Mouse (Mus musculus): ENCODE measurements around the gene Tbc1d22a. TPM values are rescaled to one million over a fixed set of nuclear protein-coding genes. Genes with fewer than 3 reads are reported as not detected.
A peak's percentile ranks its signal among the peaks of the same experiment; 100 is the strongest.

Tbc1d22a gene
- polyA plus RNA-seq, 2 experiments, result 8.7 to 15.5 TPM

DNA sequence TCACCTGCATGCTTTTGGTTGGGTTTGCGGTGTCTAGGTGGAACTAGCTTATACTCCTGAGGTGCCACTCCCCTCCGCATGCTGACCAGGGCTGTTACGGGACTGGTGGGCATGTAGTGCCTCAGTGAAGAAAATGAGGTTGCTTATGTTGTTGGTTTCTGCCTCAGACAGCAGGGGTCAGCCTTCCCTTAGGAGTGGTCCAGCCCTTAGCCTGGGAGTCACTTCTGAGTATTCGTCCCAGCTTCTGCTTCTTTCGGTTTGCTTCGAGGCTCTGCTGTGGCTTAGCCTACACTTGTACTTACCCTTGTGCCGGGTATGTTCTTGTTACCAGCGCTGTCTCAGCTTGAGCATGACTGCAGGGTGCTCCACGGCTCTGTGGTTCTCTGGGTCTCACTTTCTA lies 36.0 kb downstream of the Tbc1d22a start:
- ATAC-seq (ENCODE audit: low FRiP score, low read depth) (no peak), DNase-seq (ENCODE audit: low spot score) (peak; percentile 59)
- Histone ChIP-seq H3K4me3 (replicated peaks; ENCODE audit: low read length) (no peak overlapping the region), H3K4me1 (ENCODE audit: control insufficient read depth, insufficient read depth, low read length) (no peaks in the 10 kb centered on the region), H3K4me2 (replicated peaks; ENCODE audit: low read depth, low read length, severe bottlenecking) (no peak overlapping the region), H3K27ac (replicated peaks; ENCODE audit: low read depth, low read length) (no peak overlapping the region), H3K36me3 (ENCODE audit: control insufficient read depth, insufficient read depth, low read length) (no peaks in the 10 kb centered on the region), H3K9me3 (ENCODE audit: control insufficient read depth, low read length) (no peaks in the 10 kb centered on the region), H3K27me3 (ENCODE audit: control insufficient read depth, insufficient read depth, low read length) (no peaks in the 10 kb centered on the region), H3K9ac (ENCODE audit: low read depth, low read length, severe bottlenecking) (no peak overlapping the region; the same call in 1 of the 2 replicates)
- whole genome bisulfite sequencing, result 55% methylated on average over 9 of the region's 9 CpGs
- TF ChIP-seq POLR2A (IDR thresholded peaks at IDR 0.05; ENCODE audit: borderline replicate concordance, extremely low read depth, insufficient read depth, insufficient read length), result no peak

- no peaks in the 10 kb centered on the region for H3K27me3 ChIP-seq (ENCODE audit: control insufficient read depth, insufficient read depth, low read length)
- no peaks in the 10 kb centered on the region for H3K36me3 ChIP-seq (ENCODE audit: control insufficient read depth, insufficient read depth, low read length)
- H3K27ac ChIP-seq (replicated peaks; ENCODE audit: low read depth, low read length), result no peak overlapping the region
- no peak overlapping the region for H3K4me3 ChIP-seq (replicated peaks; ENCODE audit: low read length)
- H3K9ac ChIP-seq (ENCODE audit: low read depth, low read length, severe bottlenecking), result no peak overlapping the region
- no peaks in the 10 kb centered on the region for H3K4me1 ChIP-seq (ENCODE audit: control insufficient read depth, insufficient read depth, low read length)
- no peak for TF ChIP-seq POLR2A (IDR thresholded peaks at IDR 0.05; ENCODE audit: borderline replicate concordance, extremely low read depth, insufficient read depth, insufficient read length)
- no peak for ATAC-seq (ENCODE audit: low FRiP score, low read depth)
- no peak for DNase-seq (ENCODE audit: low spot score)
- no peaks in the 10 kb centered on the region for H3K9me3 ChIP-seq (ENCODE audit: control insufficient read depth, low read length)
- H3K4me2 ChIP-seq (replicated peaks; ENCODE audit: low read depth, low read length, severe bottlenecking), result no peak overlapping the region
Observed at GRCm38 (mm10) chr15:86252130-86252529, 37.9 kb downstream of the Tbc1d22a start.

GRCm38 (mm10) chr15:86252684-86253083 lies 38.4 kb downstream of the Tbc1d22a start:
- Histone ChIP-seq H3K27ac (replicated peaks; ENCODE audit: low read depth, low read length) (no peak overlapping the region), H3K9ac (ENCODE audit: low read depth, low read length, severe bottlenecking) (no peak overlapping the region), H3K4me2 (replicated peaks; ENCODE audit: low read depth, low read length, severe bottlenecking) (no peak overlapping the region), H3K9me3 (ENCODE audit: control insufficient read depth, low read length) (no peaks in the 10 kb centered on the region), H3K27me3 (ENCODE audit: control insufficient read depth, insufficient read depth, low read length) (no peaks in the 10 kb centered on the region), H3K4me1 (ENCODE audit: control insufficient read depth, insufficient read depth, low read length) (no peaks in the 10 kb centered on the region), H3K4me3 (replicated peaks; ENCODE audit: low read length) (no peak overlapping the region), H3K36me3 (ENCODE audit: control insufficient read depth, insufficient read depth, low read length) (no peaks in the 10 kb centered on the region)
- 59% methylated on average over 4 of the region's 4 CpGs for WGBS
- TF ChIP-seq POLR2A (IDR thresholded peaks at IDR 0.05; ENCODE audit: borderline replicate concordance, extremely low read depth, insufficient read depth, insufficient read length), result no peak
- ATAC-seq (ENCODE audit: low FRiP score, low read depth), result no peak
- no peak for DNase-seq (ENCODE audit: low spot score)

DNA sequence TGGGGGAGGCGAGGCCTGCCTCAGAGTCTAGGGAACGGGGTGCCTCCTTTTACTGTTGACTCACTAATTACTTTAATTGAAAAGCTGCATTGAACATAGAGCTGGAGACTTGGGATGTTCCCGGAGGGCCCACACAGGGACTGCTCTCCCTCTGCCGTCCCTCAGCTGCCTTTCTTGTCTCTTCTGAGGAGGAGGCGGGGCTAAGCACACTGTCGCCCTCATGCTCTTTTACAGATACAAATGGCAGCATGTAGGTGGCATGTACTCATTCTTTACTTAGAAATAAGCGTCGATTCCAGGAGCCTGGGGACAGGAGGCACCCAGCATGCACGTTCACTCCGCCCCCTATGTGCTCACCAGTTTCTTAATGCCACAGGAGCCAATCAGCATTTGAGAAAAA lies 39.2 kb downstream of the Tbc1d22a start:
- Histone ChIP-seq H3K27ac (replicated peaks; ENCODE audit: low read depth, low read length) (no peak overlapping the region), H3K4me3 (replicated peaks; ENCODE audit: low read length) (no peak overlapping the region), H3K4me1 (ENCODE audit: control insufficient read depth, insufficient read depth, low read length) (peaks cover 2% of the 10 kb centered on the region), H3K4me2 (replicated peaks; ENCODE audit: low read depth, low read length, severe bottlenecking) (no peak overlapping the region), H3K9me3 (ENCODE audit: control insufficient read depth, low read length) (no peaks in the 10 kb centered on the region), H3K27me3 (ENCODE audit: control insufficient read depth, insufficient read depth, low read length) (no peaks in the 10 kb centered on the region), H3K9ac (ENCODE audit: low read depth, low read length, severe bottlenecking) (no peak overlapping the region), H3K36me3 (ENCODE audit: control insufficient read depth, insufficient read depth, low read length) (no peaks in the 10 kb centered on the region)
- WGBS, result 47% methylated on average over 10 of the region's 10 CpGs
- no peak for TF ChIP-seq POLR2A (IDR thresholded peaks at IDR 0.05; ENCODE audit: borderline replicate concordance, extremely low read depth, insufficient read depth, insufficient read length)
- DNase-seq (ENCODE audit: low spot score), result no peak
- no peak for ATAC-seq (ENCODE audit: low FRiP score, low read depth)

- Histone ChIP-seq H3K4me1 (ENCODE audit: control insufficient read depth, insufficient read depth, low read length) (peaks cover 5% of the 10 kb centered on the region), H3K4me3 (replicated peaks; ENCODE audit: low read length) (no peak overlapping the region), H3K36me3 (ENCODE audit: control insufficient read depth, insufficient read depth, low read length) (no peaks in the 10 kb centered on the region), H3K9me3 (ENCODE audit: control insufficient read depth, low read length) (no peaks in the 10 kb centered on the region), H3K27ac (replicated peaks; ENCODE audit: low read depth, low read length) (no peak overlapping the region), H3K9ac (ENCODE audit: low read depth, low read length, severe bottlenecking) (no peak overlapping the region), H3K27me3 (ENCODE audit: control insufficient read depth, insufficient read depth, low read length) (no peaks in the 10 kb centered on the region), H3K4me2 (replicated peaks; ENCODE audit: low read depth, low read length, severe bottlenecking) (no peak overlapping the region)
- DNase-seq (ENCODE audit: low spot score) (no peak), ATAC-seq (ENCODE audit: low FRiP score, low read depth) (no peak)
- WGBS, result 81% methylated on average over 5 of the region's 5 CpGs
- TF ChIP-seq POLR2A (IDR thresholded peaks at IDR 0.05; ENCODE audit: borderline replicate concordance, extremely low read depth, insufficient read depth, insufficient read length), result no peak
Observed at GRCm38 (mm10) chr15:86256201-86256600, 41.9 kb downstream of the Tbc1d22a start.

DNA sequence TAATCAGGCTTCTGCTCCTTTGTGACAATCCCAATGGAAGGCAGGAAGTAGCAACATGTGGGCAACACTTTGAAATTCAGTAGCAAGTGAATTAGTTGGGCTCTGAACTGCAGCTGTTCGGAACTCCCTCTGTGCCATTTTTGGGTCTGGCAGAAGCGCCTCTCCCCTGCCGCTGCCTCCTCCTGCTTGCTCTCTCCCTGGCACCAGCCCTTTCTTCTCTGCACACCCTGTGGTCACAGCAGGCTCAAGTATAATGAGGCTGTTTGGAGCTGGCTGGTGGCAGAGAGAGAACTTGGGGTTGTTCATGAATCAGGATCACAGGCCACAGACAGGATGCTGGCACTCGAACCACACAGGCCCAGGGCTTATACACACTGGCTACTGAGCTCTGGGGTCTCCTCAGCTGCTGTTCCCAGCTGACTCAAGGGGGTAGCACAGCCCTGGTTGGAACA lies 42.5 kb downstream of the Tbc1d22a start:
- H3K4me1 ChIP-seq (ENCODE audit: control insufficient read depth, insufficient read depth, low read length), result peaks cover 5% of the 10 kb centered on the region
- H3K27ac ChIP-seq (replicated peaks; ENCODE audit: low read depth, low read length), result no peak overlapping the region
- no peak for ATAC-seq (ENCODE audit: low FRiP score, low read depth)
- H3K36me3 ChIP-seq (ENCODE audit: control insufficient read depth, insufficient read depth, low read length), result no peaks in the 10 kb centered on the region
- no peak for DNase-seq (ENCODE audit: low spot score)
- H3K9me3 ChIP-seq (ENCODE audit: control insufficient read depth, low read length), result no peaks in the 10 kb centered on the region
- TF ChIP-seq POLR2A (IDR thresholded peaks at IDR 0.05; ENCODE audit: borderline replicate concordance, extremely low read depth, insufficient read depth, insufficient read length), result no peak
- no peak overlapping the region for H3K9ac ChIP-seq (ENCODE audit: low read depth, low read length, severe bottlenecking)
- no peak overlapping the region for H3K4me3 ChIP-seq (replicated peaks; ENCODE audit: low read length)
- H3K4me2 ChIP-seq (replicated peaks; ENCODE audit: low read depth, low read length, severe bottlenecking), result no peak overlapping the region
- 49% methylated on average over 4 of the region's 4 CpGs for WGBS
- H3K27me3 ChIP-seq (ENCODE audit: control insufficient read depth, insufficient read depth, low read length), result no peaks in the 10 kb centered on the region
